Mouse (Mus musculus): ENCODE data around the gene Srgap2.
"Not testable (repeated sequence)": the region's sequence is repeated elsewhere in the genome, so short reads cannot be mapped to it uniquely, and the experiment has no call there.

Gene Srgap2

GRCm38 (mm10) chr1:131288938-131289337, 238.2 kb downstream of the Srgap2 start:
- no peak for DNase-seq (ENCODE audit: low read depth, low spot score)

GRCm38 (mm10) chr1:131287267-131287666, 239.9 kb downstream of the Srgap2 start:
- peak; percentile 57 for DNase-seq (ENCODE audit: low read depth, low spot score)

- DNase-seq (ENCODE audit: low read depth, low spot score), result peak; percentile 44
Measured at GRCm38 (mm10) chr1:131286803-131287202, 240.3 kb downstream of the Srgap2 start.

GRCm38 (mm10) chr1:131284616-131285015, 242.5 kb downstream of the Srgap2 start:
- DNase-seq (ENCODE audit: low read depth, low spot score), result no peak

- no peak for DNase-seq (ENCODE audit: low read depth, low spot score)
Measured at GRCm38 (mm10) chr1:131284167-131284566, 243.0 kb downstream of the Srgap2 start.

- DNase-seq (ENCODE audit: low read depth, low spot score), result no peak
Measured at GRCm38 (mm10) chr1:131281731-131282130, 245.4 kb downstream of the Srgap2 start.

- DNase-seq (ENCODE audit: low read depth, low spot score), result no peak
Measured at GRCm38 (mm10) chr1:131280280-131280679, 246.9 kb downstream of the Srgap2 start.

- peak; percentile 58 for DNase-seq (ENCODE audit: low read depth, low spot score)
Measured at GRCm38 (mm10) chr1:131279456-131279776, 247.7 kb downstream of the Srgap2 start, which contains the start of gene Ikbke. Gene Ikbke (minus strand): TSS chr1:131279606.

GRCm38 (mm10) chr1:131278606-131279455, 248.3 kb downstream of the Srgap2 start:
- peak; percentile 47 for DNase-seq (ENCODE audit: low read depth, low spot score)

- DNase-seq (ENCODE audit: low read depth, low spot score), result peak; percentile 28
Measured at GRCm38 (mm10) chr1:131276831-131277230, 250.3 kb downstream of the Srgap2 start.

- no peak for DNase-seq (ENCODE audit: low read depth, low spot score)
Measured at GRCm38 (mm10) chr1:131275577-131275976, 251.6 kb downstream of the Srgap2 start.

GRCm38 (mm10) chr1:131274725-131275539, 252.2 kb downstream of the Srgap2 start:
- no peak for DNase-seq (ENCODE audit: low read depth, low spot score)

GRCm38 (mm10) chr1:131269797-131270578, 257.2 kb downstream of the Srgap2 start:
- DNase-seq (ENCODE audit: low read depth, low spot score), result peak; percentile 84

- no peak for DNase-seq (ENCODE audit: low read depth, low spot score)
Measured at GRCm38 (mm10) chr1:131268776-131269175, 258.4 kb downstream of the Srgap2 start.

GRCm38 (mm10) chr1:131263905-131264304, 263.2 kb downstream of the Srgap2 start:
- DNase-seq (ENCODE audit: low read depth, low spot score), result no peak

GRCm38 (mm10) chr1:131260309-131260656, 266.9 kb downstream of the Srgap2 start:
- peak; percentile 78 for DNase-seq (ENCODE audit: low read depth, low spot score)

- no peak for DNase-seq (ENCODE audit: low read depth, low spot score)
Measured at GRCm38 (mm10) chr1:131259632-131260308, 267.4 kb downstream of the Srgap2 start.

GRCm38 (mm10) chr1:131257288-131257687, 269.9 kb downstream of the Srgap2 start:
- no peak for DNase-seq (ENCODE audit: low read depth, low spot score)

- not testable (repeated sequence) for DNase-seq (ENCODE audit: low read depth, low spot score)
Measured at GRCm38 (mm10) chr1:131252516-131253250, 274.5 kb downstream of the Srgap2 start.
